Mouse (Mus musculus) midbrain, embryonic 15.5 days (tissue): ENCODE data around the gene Mfsd12. TPM values are rescaled to one million over a fixed set of nuclear protein-coding genes. Genes with fewer than 3 reads are reported as not detected.
A peak's percentile ranks its signal among the peaks of the same experiment; 100 is the strongest.

Source experiments
- ATAC-seq: fragments of 200-750 bp; cut with Nextera tagmentation; replicated peaks from 2 replicates; pipeline ENCODE4 v1.8.0; 2017; ENCODE audit warnings: moderate TSS enrichment
- H3K27ac ChIP-seq: fragments of 300-500 bp; sonication (generic); 2 replicates; pipeline ENCODE4 v1.5.1; 2015; ENCODE audit warnings: mild to moderate bottlenecking, inconsistent platforms
- H3K27me3 ChIP-seq: fragments of 300-500 bp; sonication (generic); replicated peaks from 2 replicates; pipeline ENCODE4 v1.6.1; 2015; ENCODE audit warnings: inconsistent platforms
- H3K36me3 ChIP-seq: fragments of 300-500 bp; sonication (generic); replicated peaks from 2 replicates; pipeline ENCODE4 v1.6.1; 2015; ENCODE audit warnings: inconsistent platforms
- H3K4me1 ChIP-seq: fragments of 300-500 bp; sonication (generic); 2 replicates; pipeline ENCODE4 v1.6.1; 2015; ENCODE audit warnings: inconsistent platforms
- H3K4me2 ChIP-seq: fragments of 300-500 bp; sonication (generic); 2 replicates; pipeline ENCODE4 v1.6.1; 2015; ENCODE audit warnings: inconsistent platforms, mild to moderate bottlenecking, moderate library complexity
- H3K4me3 ChIP-seq: fragments of 300-500 bp; sonication (generic); 2 replicates; pipeline ENCODE4 v1.5.1; 2015; ENCODE audit warnings: mild to moderate bottlenecking, inconsistent platforms
- H3K9ac ChIP-seq: fragments of 300-500 bp; sonication (generic); 2 replicates; pipeline ENCODE4 v1.6.1; 2015; ENCODE audit warnings: mild to moderate bottlenecking, inconsistent platforms
- H3K9me3 ChIP-seq: fragments of 300-500 bp; sonication (generic); 2 replicates; pipeline ENCODE4 v1.6.1; 2016; ENCODE audit warnings: inconsistent platforms
- WGBS: fragments of 180-500 bp; shearing (Covaris S2); methylation state at CpG from one replicate; pipeline ENCODE4 v1.1.7; 2015; ENCODE audit warnings: mixed read lengths; 5-methylcytosine and 5-hydroxymethylcytosine counted together
- polyA plus RNA-seq: library from polyadenylated mRNA; unstranded; fragments of >200 nt; fragmentation: Nextera tagmentation; extraction: Ambion mirVana; gene quantifications from 2 replicates; pipeline ENCODE4 v1.2.1, GENCODE M21; 2015

Mfsd12 gene
- polyA plus RNA-seq, 1 experiment from 2014 or later: 19.7 TPM

- Histone ChIP-seq H3K27me3 (no peaks in the 10 kb centered on the region), H3K36me3 (no peaks in the 10 kb centered on the region; the same call in 1 of the 2 replicates), H3K4me1 (peaks cover 23% of the 10 kb centered on the region), H3K27ac (no peak overlapping the region), H3K9ac (no peak overlapping the region), H3K9me3 (no peaks in the 10 kb centered on the region), H3K4me3 (peak overlapping the region; percentile 15; the same call in 1 of the 2 replicates), H3K4me2 (peak overlapping the region; percentile 36)
- 7% methylated on average over 19 of the region's 19 CpGs for WGBS
- no peak for ATAC-seq
Observed at GRCm38 (mm10) chr10:81393456-81394063, 36.3 kb downstream of the Mfsd12 start.

- H3K27ac ChIP-seq: no peak overlapping the region
- H3K9ac ChIP-seq: no peak overlapping the region
- peaks cover 20% of the 10 kb centered on the region for H3K4me1 ChIP-seq
- no peak for ATAC-seq
- H3K27me3 ChIP-seq: no peaks in the 10 kb centered on the region
- no peaks in the 10 kb centered on the region for H3K9me3 ChIP-seq
- H3K36me3 ChIP-seq: no peaks in the 10 kb centered on the region
- H3K4me3 ChIP-seq: no peak overlapping the region
- no peak overlapping the region for H3K4me2 ChIP-seq
- 17% methylated on average over 5 of the region's 5 CpGs for WGBS
Observed at GRCm38 (mm10) chr10:81395127-81395526, 37.8 kb downstream of the Mfsd12 start.

- no peaks in the 10 kb centered on the region for H3K9me3 ChIP-seq
- no peak overlapping the region for H3K4me3 ChIP-seq
- H3K27ac ChIP-seq: no peak overlapping the region
- H3K4me1 ChIP-seq: peaks cover 25% of the 10 kb centered on the region
- no peak overlapping the region; the same call in 1 of the 2 replicates for H3K9ac ChIP-seq
- 82% methylated on average over 4 of the region's 4 CpGs for WGBS
- no peaks in the 10 kb centered on the region for H3K36me3 ChIP-seq
- no peaks in the 10 kb centered on the region for H3K27me3 ChIP-seq
- no peak for ATAC-seq
- no peak overlapping the region for H3K4me2 ChIP-seq
Observed at GRCm38 (mm10) chr10:81395865-81396264, 38.6 kb downstream of the Mfsd12 start.

- Histone ChIP-seq H3K4me2 (no peak overlapping the region), H3K4me3 (no peak overlapping the region), H3K27me3 (no peaks in the 10 kb centered on the region), H3K36me3 (no peaks in the 10 kb centered on the region), H3K9ac (no peak overlapping the region), H3K9me3 (no peaks in the 10 kb centered on the region), H3K4me1 (peaks cover 33% of the 10 kb centered on the region), H3K27ac (peak overlapping the region; percentile 3; the same call in 1 of the 2 replicates)
- WGBS: 59% methylated on average over 5 of the region's 5 CpGs
- ATAC-seq: no peak
Observed at GRCm38 (mm10) chr10:81396749-81397148, 39.5 kb downstream of the Mfsd12 start.

GRCm38 (mm10) chr10:81399296-81399695 is 42.0 kb downstream of the Mfsd12 start:
- Histone ChIP-seq H3K4me1 (peaks cover 44% of the 10 kb centered on the region), H3K9me3 (no peaks in the 10 kb centered on the region), H3K36me3 (no peaks in the 10 kb centered on the region), H3K27me3 (no peaks in the 10 kb centered on the region), H3K4me3 (no peak overlapping the region), H3K9ac (no peak overlapping the region), H3K4me2 (no peak overlapping the region), H3K27ac (no peak overlapping the region)
- ATAC-seq: no peak
- WGBS: 71% methylated on average over 5 of the region's 5 CpGs

- H3K9ac ChIP-seq: no peak overlapping the region
Observed at GRCm38 (mm10) chr10:81399798-81400308, 42.6 kb downstream of the Mfsd12 start.

GRCm38 (mm10) chr10:81400371-81401204 is 43.3 kb downstream of the Mfsd12 start:
- Histone ChIP-seq H3K9ac (no peak overlapping the region), H3K4me1 (peaks cover 44% of the 10 kb centered on the region), H3K9me3 (no peaks in the 10 kb centered on the region), H3K4me3 (no peak overlapping the region), H3K27ac (peak overlapping the region; percentile 74), H3K36me3 (peaks cover 5% of the 10 kb centered on the region; the same call in 1 of the 2 replicates), H3K4me2 (peak overlapping the region; percentile 24), H3K27me3 (0 out of 2 replicates have a peak, but pooled peaks cover 3% of the 10 kb centered on the region)
- no peak for ATAC-seq
- WGBS: 51% methylated on average over 22 of the region's 22 CpGs

More at GRCm38 (mm10) chr10:81399798-81400308, 42.6 kb downstream of the Mfsd12 start:
- Histone ChIP-seq H3K4me2 (no peak overlapping the region), H3K9me3 (no peaks in the 10 kb centered on the region), H3K4me3 (no peak overlapping the region), H3K4me1 (peaks cover 44% of the 10 kb centered on the region), H3K36me3 (peaks cover 3% of the 10 kb centered on the region; the same call in 1 of the 2 replicates), H3K27ac (no peak overlapping the region), H3K27me3 (0 out of 2 replicates have a peak, but pooled peaks cover 3% of the 10 kb centered on the region)
- no peak for ATAC-seq
- WGBS: 77% methylated on average over 18 of the region's 18 CpGs

- H3K4me3 ChIP-seq: no peak overlapping the region
- H3K4me2 ChIP-seq: 0 out of 2 replicates have a peak overlapping the region, but pooled peaks have one; percentile 24
- WGBS: 27% methylated on average over 10 of the region's 10 CpGs
- no peak overlapping the region for H3K9ac ChIP-seq
- 0 out of 2 replicates have a peak, but pooled peaks have one; percentile 1 for ATAC-seq
- H3K27ac ChIP-seq: peak overlapping the region; percentile 74
- H3K4me1 ChIP-seq: peaks cover 40% of the 10 kb centered on the region
- H3K36me3 ChIP-seq: peaks cover 9% of the 10 kb centered on the region; the same call in 1 of the 2 replicates
- H3K27me3 ChIP-seq: peaks cover 7% of the 10 kb centered on the region; the same call in 1 of the 2 replicates
- no peaks in the 10 kb centered on the region for H3K9me3 ChIP-seq
Observed at GRCm38 (mm10) chr10:81401205-81401520, 43.9 kb downstream of the Mfsd12 start.

GRCm38 (mm10) chr10:81401521-81402226 is 44.4 kb downstream of the Mfsd12 start:
- H3K36me3 ChIP-seq: peaks cover 9% of the 10 kb centered on the region; the same call in 1 of the 2 replicates
- peaks cover 35% of the 10 kb centered on the region for H3K4me1 ChIP-seq
- peak; percentile 59 for ATAC-seq
- no peaks in the 10 kb centered on the region for H3K9me3 ChIP-seq
- H3K9ac ChIP-seq: no peak overlapping the region
- 6% methylated on average over 18 of the region's 18 CpGs for WGBS
- peak overlapping the region; percentile 24 for H3K4me2 ChIP-seq
- H3K27ac ChIP-seq: peak overlapping the region; percentile 74
- H3K27me3 ChIP-seq: peaks cover 7% of the 10 kb centered on the region; the same call in 1 of the 2 replicates
- no peak overlapping the region for H3K4me3 ChIP-seq

GRCm38 (mm10) chr10:81402227-81402765 is 45.0 kb downstream of the Mfsd12 start:
- Histone ChIP-seq H3K36me3 (peaks cover 9% of the 10 kb centered on the region; the same call in 1 of the 2 replicates), H3K27me3 (peaks cover 7% of the 10 kb centered on the region; the same call in 1 of the 2 replicates), H3K4me1 (peaks cover 40% of the 10 kb centered on the region), H3K9me3 (no peaks in the 10 kb centered on the region), H3K4me3 (no peak overlapping the region), H3K9ac (no peak overlapping the region), H3K27ac (peak overlapping the region; percentile 74), H3K4me2 (peak overlapping the region; percentile 24)
- WGBS: 10% methylated on average over 7 of the region's 7 CpGs
- no peak; the same call in 1 of the 2 replicates for ATAC-seq

- Histone ChIP-seq H3K9ac (no peak overlapping the region), H3K9me3 (no peaks in the 10 kb centered on the region), H3K4me3 (no peak overlapping the region), H3K36me3 (peaks cover 9% of the 10 kb centered on the region; the same call in 1 of the 2 replicates), H3K27ac (peak overlapping the region; percentile 74), H3K4me1 (peaks cover 48% of the 10 kb centered on the region), H3K4me2 (no peak overlapping the region), H3K27me3 (peaks cover 16% of the 10 kb centered on the region)
- 38% methylated on average over 10 of the region's 10 CpGs for WGBS
- no peak; the same call in 1 of the 2 replicates for ATAC-seq
Observed at GRCm38 (mm10) chr10:81403511-81403910, 46.2 kb downstream of the Mfsd12 start.
